Mouse (Mus musculus): Measurements from ENCODE around the gene Rbck1.

DNA sequence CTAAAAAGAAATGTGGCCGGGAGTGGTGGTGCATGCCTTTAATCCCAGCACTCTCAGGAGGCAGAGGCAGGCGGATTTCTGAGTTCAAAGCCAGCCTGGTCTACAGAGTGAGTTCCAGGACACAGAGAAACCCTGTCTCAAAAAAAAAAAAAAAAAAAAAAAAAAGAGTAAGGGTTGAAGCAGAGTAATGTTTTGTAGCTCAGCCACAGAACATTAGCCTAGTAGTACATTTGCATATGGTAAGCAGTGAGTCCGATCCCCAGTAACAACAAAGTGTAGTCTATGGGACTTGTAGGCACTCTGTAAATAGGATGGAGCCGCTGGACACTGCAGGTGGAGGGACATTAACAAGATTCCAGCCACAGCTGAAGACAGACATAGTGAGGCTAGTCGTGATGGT, 12.5 kb upstream of the Rbck1 start:
- no peak for TF ChIP-seq POLR2A (IDR thresholded peaks at IDR 0.05; ENCODE audit: control insufficient read depth, extremely low read depth, insufficient read depth, low read length, poor library complexity)
- TF ChIP-seq CTCF (IDR thresholded peaks at IDR 0.05; ENCODE audit: borderline replicate concordance, control insufficient read depth, extremely low read depth, insufficient read depth, low read length, poor library complexity) = no peak

Data from thymus, adult 2 months (tissue).